Mouse (Mus musculus) spleen, adult 12 weeks (tissue): ENCODE measurements around the gene Rgs8.

Experiments
- DNase-seq: peaks from one replicate; pipeline ENCODE4 v3.0.0; 2022; ENCODE audit warnings: low spot score

Gene Rgs8

DNA sequence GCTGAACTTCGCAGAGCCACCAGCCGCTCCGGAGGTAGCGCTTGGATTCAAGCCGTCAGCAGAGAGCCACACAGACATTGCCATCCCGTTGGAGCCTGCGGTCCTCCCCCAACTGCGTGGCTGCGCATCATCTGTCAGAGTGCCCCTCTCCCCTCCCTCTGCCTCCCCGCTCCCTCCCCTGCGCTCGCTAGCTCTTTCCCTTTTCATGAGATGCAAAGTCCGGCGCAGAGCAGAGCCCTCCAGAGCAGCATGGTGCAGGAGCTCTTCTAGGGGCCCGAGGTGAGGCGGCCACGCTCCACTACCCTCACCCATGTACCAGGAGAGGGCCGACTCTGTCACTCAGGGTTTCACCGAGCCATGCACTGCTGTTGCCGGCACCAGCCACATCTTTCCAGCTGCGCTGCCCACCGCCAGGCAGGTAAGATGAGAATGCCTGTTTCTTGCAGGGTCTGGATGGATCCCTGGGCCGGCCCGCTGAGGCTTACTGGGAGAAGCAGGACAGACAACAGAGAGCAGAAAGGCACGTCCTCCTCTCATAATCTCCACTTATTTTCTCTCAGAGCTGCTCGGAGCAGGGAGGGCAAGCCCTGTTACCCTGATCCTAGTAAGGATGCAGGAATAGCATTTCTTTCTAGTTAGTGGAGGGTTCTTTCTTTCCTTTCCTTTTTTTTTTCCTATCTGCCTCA, at the start of gene Rgs8:
TSS of gene Rgs8 (plus strand) at position 88 of the 686 bp plus-strand sequence.
- no peak for DNase-seq

DNA sequence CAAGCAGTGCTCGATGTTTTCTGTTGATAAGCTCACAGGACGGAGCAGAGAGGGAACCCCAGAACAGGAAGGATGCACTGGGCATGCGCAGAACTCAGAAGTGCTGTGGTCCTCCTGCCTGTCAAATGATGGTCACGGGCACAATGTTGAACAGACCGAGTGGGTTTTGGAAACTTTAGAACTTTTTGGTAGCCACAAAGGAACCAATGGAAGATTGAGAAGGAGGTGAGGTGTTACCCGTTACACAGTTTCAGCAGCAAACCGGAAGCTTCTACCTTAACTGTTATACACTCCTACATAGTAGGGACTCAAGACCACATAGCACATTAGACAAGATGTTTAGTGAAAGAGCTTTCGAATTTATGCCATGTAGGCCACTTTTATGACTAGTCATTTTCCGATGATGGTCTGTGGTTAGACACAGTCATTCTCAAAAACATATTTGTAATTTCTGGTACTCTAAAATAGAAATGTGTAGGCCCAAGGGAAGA, 35.4 kb upstream of the Rgs8 start:
- no peak for DNase-seq

DNA sequence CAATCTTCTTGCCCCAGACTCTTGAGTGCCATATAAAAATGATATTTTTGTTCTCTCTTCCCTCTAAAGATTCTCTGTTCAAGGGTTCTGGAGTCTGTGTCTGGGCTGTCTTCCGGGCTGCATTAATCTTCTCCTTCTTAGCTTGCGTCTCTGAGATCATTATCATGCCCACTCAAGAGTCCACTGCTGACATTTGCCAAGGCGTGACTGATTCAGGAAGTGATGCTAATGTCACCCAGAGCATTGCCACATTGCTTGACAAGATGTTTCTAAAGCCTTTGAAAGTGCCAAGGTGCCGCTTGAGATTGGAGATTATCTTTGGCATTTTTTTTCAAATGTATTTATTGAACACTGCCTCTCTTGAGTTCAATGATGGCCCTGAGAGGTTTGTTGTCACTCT, 29.8 kb upstream of the Rgs8 start:
- no peak for DNase-seq

DNA sequence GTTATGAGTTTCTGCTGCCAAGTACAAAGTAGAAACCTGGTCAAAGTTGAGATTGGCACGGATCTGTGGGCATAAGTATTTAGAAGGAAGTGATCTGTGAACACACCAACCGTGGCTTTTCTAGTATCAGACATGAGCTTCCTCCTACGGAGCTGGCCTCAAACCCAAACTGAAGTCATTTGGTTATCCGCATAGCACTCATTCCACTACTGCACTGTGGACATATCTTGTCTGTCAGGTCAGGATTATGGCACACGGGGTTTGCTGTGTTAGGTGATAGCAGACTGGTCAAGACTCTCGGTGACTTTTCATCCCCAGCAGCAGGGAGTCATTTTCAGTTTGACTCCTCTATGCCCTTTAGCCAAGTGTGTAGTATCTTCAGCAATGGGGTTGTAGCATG, 20.1 kb upstream of the Rgs8 start:
- no peak for DNase-seq

DNA sequence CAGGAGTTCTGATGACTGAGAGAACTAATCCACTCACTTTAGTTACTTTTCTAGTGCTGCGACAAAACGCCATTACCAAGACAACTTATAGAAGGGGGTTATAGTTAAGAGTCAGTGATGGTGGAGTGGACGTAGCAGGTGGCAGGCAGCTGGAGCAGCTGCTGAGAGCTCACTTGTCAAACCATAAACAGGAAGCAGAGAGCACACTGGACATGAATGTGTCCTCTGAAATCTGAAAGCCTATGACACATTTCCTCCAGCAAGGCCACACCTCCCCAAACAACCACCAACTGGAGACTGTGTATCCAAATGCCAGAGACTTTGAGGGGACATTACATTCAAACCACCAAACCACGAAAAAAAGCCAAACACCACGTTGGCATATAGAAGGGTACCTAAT, 17.8 kb upstream of the Rgs8 start:
- no peak for DNase-seq

DNA sequence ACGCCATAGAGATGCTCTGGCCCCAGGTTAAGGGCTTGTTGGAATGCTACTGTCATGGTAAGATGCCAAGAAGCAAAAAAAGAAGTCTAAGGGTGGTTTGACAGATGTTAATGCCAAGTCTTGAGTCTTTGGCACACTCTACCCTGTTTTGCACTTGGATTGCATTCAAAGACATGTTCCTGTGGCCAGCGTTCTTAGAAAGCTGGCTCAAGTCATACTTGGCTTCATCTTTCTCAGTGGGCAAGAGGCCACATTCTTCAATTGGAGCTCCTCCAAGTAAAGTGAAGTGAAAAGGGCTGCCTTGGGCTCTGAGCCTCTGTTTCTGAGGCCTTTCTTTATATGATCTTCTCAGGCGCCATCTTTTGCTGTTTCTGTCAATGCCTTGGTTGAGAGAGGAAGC, 17.3 kb upstream of the Rgs8 start:
- DNase-seq, result no peak

DNA sequence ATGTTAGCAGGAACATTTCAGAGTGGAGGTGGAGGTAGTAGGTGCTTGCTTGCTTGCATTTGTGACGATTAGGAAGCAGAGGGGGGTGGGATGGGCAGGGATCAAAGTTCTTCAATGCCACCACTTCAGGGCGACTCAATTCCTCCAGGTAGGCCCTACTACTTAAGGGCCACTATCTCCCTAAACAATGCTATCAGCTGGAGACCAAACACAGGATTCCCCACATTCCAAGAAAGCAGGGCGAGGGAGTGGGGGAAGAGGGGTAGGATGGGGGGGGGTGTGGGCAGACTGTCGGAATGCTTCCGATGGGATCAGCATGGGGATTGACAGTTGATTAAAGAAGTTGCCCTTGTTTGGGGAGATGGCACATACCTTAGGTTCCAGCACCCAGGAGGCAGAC, 16.0 kb upstream of the Rgs8 start:
- no peak for DNase-seq

DNA sequence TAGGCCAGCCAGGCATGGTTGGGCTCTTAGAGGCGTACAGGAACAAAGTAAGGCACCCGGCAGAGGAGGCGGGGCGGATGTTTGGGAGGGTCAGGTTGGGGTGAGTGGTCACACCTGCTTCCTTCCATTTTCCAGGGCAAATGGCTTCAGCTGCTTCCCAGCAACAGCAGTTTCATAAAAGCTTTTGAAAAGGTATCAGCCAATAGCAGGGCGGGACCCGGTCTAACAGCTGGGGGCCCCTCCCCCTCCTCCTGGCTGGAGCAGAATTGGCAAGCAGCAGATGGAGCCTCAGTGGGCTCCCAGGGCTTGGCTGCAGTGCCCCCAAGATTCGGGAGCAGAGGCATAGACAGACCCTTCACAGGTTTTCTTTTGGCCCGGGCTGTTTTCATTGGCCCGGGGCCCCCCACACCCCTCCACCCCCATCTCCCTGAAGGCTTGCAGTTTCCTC, 11.3 kb upstream of the Rgs8 start:
- no peak for DNase-seq

DNA sequence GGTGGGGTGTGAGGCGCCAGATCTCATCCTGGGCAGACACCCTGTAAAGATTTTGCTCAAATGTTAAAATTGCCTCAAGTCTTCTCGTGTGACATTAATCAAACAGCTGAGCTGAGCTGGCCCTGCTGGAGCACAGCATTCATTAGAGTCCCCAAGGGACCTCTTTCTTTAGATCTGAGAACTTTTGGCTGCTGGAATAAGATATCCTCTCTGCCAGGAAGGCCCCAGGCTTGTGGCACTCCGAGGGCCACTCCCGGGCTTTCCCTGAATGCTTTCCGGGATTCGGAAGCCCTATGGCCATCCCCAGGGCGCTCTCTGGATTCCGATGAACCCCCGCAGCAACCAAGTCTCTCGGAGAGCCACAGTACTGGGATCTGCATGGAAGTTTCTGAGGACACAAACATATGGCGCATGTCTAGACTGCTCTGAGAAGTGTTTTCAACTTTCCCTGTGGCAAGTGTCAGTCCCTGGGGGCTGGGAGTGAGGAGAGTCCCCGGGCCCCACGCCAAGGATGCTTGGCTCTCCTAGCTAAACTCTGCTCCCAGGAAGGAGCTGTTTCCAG, 10.8 kb upstream of the Rgs8 start:
- no peak for DNase-seq

DNA sequence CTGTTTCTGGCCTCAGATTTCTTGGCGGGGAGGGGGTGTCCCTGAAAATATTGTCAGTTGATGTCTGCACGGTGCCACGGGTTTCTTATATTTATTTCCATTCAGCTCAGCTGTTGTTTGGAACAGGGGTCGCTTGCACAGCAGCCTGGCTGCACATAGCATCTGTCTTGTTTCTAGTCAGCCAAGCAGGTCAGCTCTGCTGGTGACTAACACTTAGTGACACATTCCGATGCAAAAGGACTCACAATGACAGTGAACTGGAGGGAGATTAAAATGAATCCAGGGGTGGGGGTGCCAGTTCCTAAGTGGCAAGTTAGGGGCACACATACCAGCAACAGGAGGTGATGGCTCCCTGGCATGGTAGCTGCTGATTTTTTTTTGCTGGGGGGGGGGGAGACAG, 849 bp downstream of the Rgs8 start:
- DNase-seq, result no peak

DNA sequence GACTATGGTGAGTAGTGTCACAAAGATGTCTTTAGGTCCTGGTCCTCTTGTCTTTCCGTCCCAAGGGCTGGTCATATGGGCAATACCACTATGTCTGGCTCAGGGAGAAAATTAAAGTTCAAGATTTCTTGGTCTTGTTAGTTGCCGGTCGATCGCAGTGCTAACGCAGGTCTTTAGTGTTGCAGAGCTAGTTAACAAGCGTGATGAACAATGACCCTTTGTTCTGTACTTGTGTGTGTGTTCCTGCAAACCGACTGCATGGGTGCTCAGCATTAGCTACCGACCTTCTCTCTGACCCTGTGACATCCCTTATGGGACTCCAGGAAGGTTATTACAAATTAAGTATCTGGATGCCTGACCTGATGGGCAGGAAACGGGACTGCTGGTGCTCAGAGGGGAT, 6.8 kb downstream of the Rgs8 start:
- DNase-seq, result no peak

DNA sequence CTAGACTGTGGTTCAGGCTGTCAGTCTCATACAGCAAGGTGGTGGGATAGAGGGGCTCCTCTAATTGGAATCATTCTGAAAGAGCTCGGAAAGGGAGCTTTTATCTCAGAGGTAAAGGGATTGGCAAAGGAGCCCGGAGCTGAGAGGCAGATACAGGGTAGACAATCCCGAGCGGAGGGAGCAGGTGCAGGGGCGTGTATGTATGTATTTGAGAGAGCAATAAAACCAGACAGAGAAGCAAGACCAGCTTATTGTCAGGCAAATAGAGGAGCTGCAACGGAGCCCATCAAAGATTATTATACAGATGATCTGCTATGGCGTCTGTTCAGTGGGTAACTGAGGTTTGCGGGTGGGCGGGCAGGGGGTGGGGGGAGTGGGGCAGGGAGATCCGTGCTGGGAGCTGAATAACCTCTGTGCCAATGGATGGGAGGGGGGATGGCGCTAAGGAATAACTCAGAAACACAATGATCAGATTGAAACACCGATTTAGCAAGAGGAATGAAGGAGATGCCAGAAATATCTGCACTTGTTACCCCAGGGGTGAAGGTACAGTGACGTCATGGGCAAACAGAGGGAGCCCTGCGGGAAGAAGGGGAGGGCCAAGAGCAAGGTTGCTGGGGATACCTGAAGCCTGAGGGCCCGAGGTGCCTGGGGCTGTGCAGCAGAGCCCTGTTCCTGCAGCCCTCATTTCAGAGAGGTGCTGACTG, 8.3 kb downstream of the Rgs8 start:
- DNase-seq, result no peak

DNA sequence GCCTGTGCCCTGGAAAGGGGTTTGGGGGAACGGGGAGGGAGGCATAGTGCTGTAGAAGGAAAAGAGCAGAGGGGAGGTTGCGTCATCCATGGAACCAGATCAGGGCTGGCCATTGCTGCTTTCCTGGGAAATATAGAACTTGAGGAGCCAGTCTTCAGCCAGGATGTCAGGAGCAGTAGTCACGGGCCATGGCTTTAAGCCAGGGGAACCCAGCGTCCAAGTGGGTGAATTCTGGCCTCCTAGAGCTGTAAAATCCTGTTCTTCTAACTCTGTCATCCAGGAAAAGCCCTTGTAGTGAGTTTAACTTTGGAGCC, 8.8 kb downstream of the Rgs8 start:
- DNase-seq, result no peak

DNA sequence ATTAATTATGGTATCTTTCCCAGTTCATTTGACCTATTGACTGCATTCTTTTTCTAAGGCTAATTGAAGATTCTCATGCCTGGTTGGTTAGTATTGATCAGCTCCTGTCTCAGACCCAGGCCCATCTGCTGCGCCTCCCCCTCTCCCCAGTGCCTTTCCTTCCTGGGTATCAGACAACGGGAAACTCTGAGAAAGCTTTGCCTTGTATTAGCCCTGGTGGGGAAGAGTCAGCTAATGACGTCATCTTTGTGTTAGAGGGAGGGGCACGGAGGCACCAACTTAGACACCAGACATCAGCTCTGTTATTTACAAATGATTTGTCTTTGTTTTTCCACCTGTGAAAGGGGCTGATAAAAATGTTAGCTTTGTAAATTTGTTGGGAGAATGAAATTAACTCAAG, 9.5 kb downstream of the Rgs8 start:
- DNase-seq, result no peak

DNA sequence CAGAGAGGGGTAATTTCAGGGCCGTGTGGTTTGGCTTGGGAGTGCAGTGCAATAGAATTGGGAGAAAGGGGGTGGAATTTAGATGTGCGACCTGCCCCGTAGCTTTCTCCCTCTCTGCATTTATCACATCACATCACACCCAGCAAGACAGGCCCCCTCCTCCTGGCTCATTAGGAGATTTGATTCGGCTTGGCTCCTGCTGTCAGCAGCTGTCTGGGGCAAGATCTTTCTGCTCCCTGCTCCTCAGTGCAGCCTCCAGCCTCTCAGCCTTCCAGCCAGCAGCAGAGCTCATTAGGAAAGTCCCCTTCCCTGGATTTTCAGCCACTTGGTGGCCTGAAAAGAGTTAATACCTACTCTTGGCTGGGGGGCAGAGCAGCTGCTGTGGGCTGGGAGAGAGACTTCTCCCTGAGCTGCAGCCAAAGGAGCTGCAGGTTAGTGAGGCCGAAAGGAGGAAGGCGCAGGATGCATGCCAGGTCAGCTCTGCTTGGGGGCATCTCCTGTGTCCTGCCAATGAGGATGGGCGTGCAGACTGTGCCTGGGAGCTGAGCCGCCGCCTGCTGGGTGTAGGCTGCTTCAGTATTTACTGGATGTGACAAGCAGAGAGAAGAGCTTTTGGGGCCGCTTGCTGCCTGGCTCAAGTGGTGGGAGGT, 12.4 kb downstream of the Rgs8 start:
- no peak for DNase-seq

DNA sequence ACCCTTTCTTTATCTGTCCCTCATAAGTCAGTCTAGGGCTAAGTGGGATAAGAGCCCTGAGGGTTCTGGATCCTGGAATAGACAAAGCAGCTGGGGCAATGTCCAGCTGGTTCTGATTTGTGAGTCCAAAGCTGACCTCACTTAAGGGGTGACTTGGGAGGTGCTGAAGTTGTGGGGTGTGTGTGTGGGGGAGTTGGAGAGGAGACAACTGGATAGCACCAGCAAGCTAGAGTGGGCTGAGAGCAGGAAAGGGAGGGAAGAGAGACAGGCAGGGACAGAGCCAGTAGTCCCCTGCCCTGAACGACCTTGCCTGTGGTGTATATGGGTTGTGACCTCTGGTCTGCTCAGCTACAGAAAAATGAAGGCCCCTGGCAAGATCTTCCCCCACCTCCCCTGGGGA, 13.4 kb downstream of the Rgs8 start:
- DNase-seq, result no peak

DNA sequence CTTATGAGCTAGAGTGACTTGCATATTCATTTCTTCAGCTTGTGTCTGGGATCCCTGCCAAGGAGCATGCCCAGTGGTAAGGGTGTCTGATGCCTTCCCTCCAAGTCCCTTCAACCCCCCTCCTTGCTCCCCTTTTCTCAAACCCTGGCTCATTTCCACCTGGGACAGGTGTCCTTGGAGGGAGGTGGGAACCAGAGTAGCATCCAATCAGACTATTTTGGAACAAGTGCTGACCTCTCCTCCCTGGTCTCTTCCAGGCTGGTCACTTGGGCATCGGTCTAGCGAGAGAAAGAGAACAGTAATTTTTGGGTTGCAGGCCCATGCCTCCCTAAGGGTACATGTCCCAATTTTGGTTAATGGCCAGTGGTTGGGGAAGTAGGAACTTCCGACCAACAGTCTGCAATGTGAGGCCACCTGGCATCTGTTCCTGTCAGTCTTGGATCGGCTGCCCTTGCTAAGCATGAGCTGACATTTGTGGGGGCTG, 14.5 kb downstream of the Rgs8 start:
- DNase-seq, result no peak

DNA sequence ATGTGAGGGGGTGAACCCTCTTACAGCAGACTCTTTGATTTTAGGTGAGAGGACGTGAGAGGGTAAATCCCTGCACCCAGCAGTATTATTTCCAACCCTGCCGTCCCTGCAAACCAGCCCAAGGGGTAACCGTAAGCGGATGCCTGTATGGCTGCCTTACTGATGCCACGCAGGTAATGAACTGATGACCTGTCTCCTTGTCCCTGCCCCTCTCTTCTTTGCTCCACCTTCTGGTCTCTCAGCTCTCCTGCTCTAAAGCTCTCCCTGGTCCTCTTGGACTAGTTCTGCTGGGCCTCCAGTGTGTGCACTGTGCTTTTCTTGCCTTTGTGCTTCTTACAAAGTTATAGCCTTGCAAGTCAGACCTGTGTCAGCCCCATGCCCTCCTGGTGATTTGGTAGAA, 15.0 kb downstream of the Rgs8 start:
- no peak for DNase-seq

DNA sequence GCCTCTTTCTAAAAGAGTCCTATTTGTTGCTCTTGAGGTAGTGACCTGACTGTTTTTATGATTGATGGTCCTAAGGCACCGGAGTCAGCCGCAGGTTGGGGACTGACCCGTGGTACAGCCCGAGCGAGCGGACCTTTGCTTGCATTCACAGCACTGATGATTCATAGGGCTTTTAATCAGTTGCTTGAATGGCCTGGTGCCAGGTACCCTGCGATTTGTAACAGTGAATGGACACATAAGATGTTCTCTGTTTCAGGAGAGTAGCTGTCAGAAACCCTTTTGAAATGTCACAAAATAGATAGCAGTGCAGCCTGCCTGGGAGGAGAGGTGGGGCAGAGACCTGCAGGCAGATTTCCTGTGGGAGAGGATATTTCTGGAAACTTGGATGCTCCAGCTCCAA, 16.3 kb downstream of the Rgs8 start:
- no peak for DNase-seq

DNA sequence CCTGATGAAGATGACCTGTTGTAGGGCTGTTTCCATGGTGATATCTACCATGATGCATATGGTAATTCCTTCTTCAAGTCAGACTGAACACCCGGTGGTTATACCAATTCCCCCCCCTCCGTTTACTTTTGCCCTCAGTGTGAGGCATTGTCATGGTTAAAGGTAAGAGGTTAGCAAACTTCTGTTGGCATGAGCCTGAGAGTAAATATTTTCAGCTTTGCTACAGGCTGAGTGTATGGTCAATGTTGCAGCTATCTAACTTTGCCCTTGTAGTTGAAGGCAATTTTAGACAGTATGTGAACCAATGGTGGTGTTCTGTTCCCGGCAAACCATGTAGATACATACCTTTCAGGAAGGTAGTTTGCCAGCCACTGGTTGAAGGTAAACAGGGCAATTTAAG, 16.9 kb downstream of the Rgs8 start:
- no peak for DNase-seq

DNA sequence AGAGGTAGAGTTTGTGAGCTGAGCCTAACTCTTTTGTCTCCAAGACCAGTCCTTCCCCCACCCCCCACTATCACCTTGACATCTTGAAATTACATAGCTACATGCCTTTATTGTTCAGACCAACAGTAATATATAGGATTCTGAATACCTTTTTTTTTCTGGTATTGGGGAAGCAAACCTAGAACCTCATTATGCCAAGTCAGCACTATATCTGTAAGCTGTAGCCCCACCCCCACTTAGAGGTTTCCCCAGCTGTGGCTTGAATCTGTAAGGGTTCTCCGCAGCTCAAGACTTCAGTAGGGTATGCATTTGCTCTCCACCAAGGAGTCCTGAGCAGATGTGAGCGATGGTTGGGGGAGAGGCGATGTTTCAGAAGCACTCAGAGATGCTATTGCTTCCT, 18.5 kb downstream of the Rgs8 start:
- DNase-seq, result no peak

DNA sequence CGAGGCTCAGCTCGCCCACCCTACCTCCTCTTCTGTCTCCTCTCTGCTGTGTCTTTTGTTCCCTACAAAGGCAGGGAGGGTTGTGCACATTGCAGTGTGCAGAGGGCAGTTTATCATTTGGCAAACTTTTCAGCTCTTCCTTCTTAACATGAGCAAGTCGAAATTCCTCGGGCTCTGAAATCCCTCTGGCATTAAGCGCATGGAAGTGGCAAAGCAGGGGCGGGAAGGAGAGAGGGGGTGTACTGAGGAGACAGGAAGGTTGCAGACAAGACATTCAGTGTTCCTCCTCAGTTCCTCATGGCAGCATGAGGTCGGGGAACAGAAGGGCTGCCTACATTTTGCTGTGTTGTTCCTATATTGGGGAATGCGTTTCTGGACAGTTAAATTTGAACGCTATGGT, 19.9 kb downstream of the Rgs8 start:
- no peak for DNase-seq

DNA sequence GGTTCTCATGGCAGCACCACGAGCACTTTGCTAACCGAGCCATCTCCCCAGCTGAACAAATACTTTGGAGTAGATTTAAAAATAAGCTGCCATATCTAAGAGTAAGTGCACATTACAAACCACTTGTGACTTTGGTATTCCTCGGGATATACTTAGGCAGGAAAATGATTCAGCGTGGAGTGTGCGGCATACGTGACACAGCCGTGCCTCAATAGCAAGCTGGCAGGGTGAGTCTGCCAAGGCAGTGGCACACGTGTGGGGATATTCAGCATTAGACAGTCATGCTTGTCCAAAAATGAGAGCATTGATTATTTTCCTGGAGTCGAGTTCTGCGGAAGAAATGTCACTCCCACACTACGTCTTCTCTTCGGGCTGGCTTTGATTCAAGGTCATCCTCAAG, 21.1 kb downstream of the Rgs8 start:
- no peak for DNase-seq
